Mouse (Mus musculus): ENCODE results near the gene Anxa2.

DNA sequence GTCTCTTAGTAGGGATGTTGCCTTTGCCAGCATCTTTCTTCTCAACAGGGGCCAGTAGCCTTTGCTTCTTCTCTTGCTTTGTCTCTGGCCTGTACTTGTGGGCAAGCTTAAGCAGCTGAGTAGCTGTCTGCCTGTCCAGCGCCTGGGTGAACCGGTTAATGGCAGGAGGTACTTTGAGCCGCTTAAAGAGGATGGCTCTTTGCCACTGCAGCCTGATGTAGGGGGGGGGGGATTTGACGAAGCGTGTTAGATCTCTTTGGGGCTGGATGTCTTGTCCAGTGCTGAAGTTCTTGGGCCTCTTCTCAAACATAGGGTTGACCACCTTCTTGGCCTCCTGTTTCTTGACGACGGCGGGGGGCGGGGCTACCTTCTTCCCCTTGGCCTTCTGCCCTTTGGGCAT, 2.8 kb upstream of the Anxa2 start:
- no peak for TF ChIP-seq CTCF (IDR thresholded peaks at IDR 0.05; ENCODE audit: borderline replicate concordance, control insufficient read depth, extremely low read depth, insufficient read depth, low read length, poor library complexity)
- TF ChIP-seq POLR2A (IDR thresholded peaks at IDR 0.05; ENCODE audit: control insufficient read depth, extremely low read depth, insufficient read depth, low read length, poor library complexity) = no peak
